Mouse (Mus musculus) embryonic fibroblast, embryonic 13.5 days (primary cell): ENCODE data around the gene Eefsec. TPM values are rescaled to one million over a fixed set of nuclear protein-coding genes. Genes with fewer than 3 reads are reported as not detected.

Experiments
- H3K27ac ChIP-seq: 2 replicates; pipeline ENCODE4 v1.5.1; 2012; ENCODE audit warnings: low read length, control low read depth, inconsistent platforms; ENCODE audit not compliant: insufficient read depth
- H3K4me1 ChIP-seq: 2 replicates; pipeline ENCODE4 v1.6.1; 2011; ENCODE audit warnings: low read length; ENCODE audit not compliant: control insufficient read depth, insufficient read depth
- H3K4me3 ChIP-seq: 2 replicates; pipeline ENCODE4 v1.5.1; 2011; ENCODE audit warnings: mild to moderate bottlenecking, control low read depth, low read length; ENCODE audit not compliant: insufficient read depth
- CTCF ChIP-seq: IDR thresholded peaks from 2 replicates; pipeline ENCODE4 v1.5.1; 2011; ENCODE audit warnings: mild to moderate bottlenecking, control low read depth, low read length, moderate library complexity, borderline replicate concordance; ENCODE audit not compliant: insufficient read depth
- POLR2A ChIP-seq: IDR thresholded peaks from 2 replicates; pipeline ENCODE4 v1.6.1; 2011; ENCODE audit warnings: low read depth, mild to moderate bottlenecking, control low read depth, low read length, moderate library complexity
- polyA plus RNA-seq: library from polyadenylated mRNA; stranded (reverse); fragments of >200 nt; gene quantifications from 2 replicates; pipeline ENCODE4 v1.2.4, GENCODE M21; 2011; ENCODE audit warnings: low read depth; ENCODE audit not compliant: missing spikeins, insufficient read length

The Eefsec gene
- 11.0 and 13.8 TPM in 2 replicates for polyA plus RNA-seq

GRCm38 (mm10) chr6:88446063-88447002, at the start of gene Eefsec:
Gene Eefsec, minus strand, starts transcription at chr6:88446539.
- Histone ChIP-seq H3K4me1 (peaks cover 2% of the 10 kb centered on the region; the same call in 1 of the 2 replicates), H3K27ac (no peak within 1 kb of the TSS), H3K4me3 (peak within 1 kb of the TSS; percentile 69)
- TF ChIP-seq POLR2A (peak; percentile 68; the same call in 1 of the 2 replicates), CTCF (no peak)

GRCm38 (mm10) chr6:88493712-88494111, 47.4 kb upstream of the Eefsec start:
- Histone ChIP-seq H3K4me3 (no peak overlapping the region), H3K27ac (no peak overlapping the region), H3K4me1 (no peaks in the 10 kb centered on the region)
- TF ChIP-seq CTCF (no peak), POLR2A (no peak)

- Histone ChIP-seq H3K4me3 (no peak overlapping the region), H3K27ac (no peak overlapping the region), H3K4me1 (no peaks in the 10 kb centered on the region)
- TF ChIP-seq POLR2A, result no peak
- TF ChIP-seq CTCF, result no peak
Observed at GRCm38 (mm10) chr6:88490629-88491354, 44.5 kb upstream of the Eefsec start.

GRCm38 (mm10) chr6:88489834-88490233, 43.5 kb upstream of the Eefsec start:
- Histone ChIP-seq H3K27ac (peak overlapping the region; percentile 12; the same call in 1 of the 2 replicates), H3K4me1 (no peaks in the 10 kb centered on the region), H3K4me3 (no peak overlapping the region)
- TF ChIP-seq POLR2A (no peak), CTCF (no peak)

GRCm38 (mm10) chr6:88489026-88489425, 42.7 kb upstream of the Eefsec start:
- no peak for TF ChIP-seq POLR2A
- TF ChIP-seq CTCF, result no peak
- Histone ChIP-seq H3K4me3 (no peak overlapping the region), H3K4me1 (no peaks in the 10 kb centered on the region), H3K27ac (peak overlapping the region; percentile 34; the same call in 1 of the 2 replicates)

GRCm38 (mm10) chr6:88486893-88487292, 40.6 kb upstream of the Eefsec start:
- TF ChIP-seq POLR2A (no peak), CTCF (no peak)
- Histone ChIP-seq H3K4me1 (no peaks in the 10 kb centered on the region), H3K4me3 (no peak overlapping the region), H3K27ac (no peak overlapping the region)

GRCm38 (mm10) chr6:88485378-88485777, 39.0 kb upstream of the Eefsec start:
- H3K4me1 ChIP-seq, result no peaks in the 10 kb centered on the region
- TF ChIP-seq POLR2A (no peak), CTCF (no peak)
- no peak overlapping the region for H3K4me3 ChIP-seq
- H3K27ac ChIP-seq, result no peak overlapping the region

GRCm38 (mm10) chr6:88483913-88484312, 37.6 kb upstream of the Eefsec start:
- Histone ChIP-seq H3K4me3 (no peak overlapping the region), H3K27ac (no peak overlapping the region), H3K4me1 (no peaks in the 10 kb centered on the region)
- TF ChIP-seq CTCF (no peak), POLR2A (no peak)

- Histone ChIP-seq H3K4me1 (no peaks in the 10 kb centered on the region), H3K4me3 (no peak overlapping the region), H3K27ac (no peak overlapping the region)
- TF ChIP-seq CTCF (no peak), POLR2A (no peak)
Observed at GRCm38 (mm10) chr6:88483111-88483510, 36.8 kb upstream of the Eefsec start.
